Mouse (Mus musculus) heart, postnatal 4 days (tissue): Measurements from ENCODE around the gene Cops4. TPM values are rescaled to one million over a fixed set of nuclear protein-coding genes. Genes with fewer than 3 reads are reported as not detected.

Experiments
- DNase-seq: peaks from one replicate; pipeline ENCODE4 v3.0.0; 2021
- microRNA-seq, 2 experiments: library from miRNA; unstranded; fragments of <30 nt; microRNA quantifications; one replicate each; pipeline ENCODE4 v1.2.0; 2021 to 2022
- total RNA-seq, 2 experiments: library from RNA; stranded (reverse); gene quantifications; 2 replicates each; pipeline ENCODE4 v1.2.3; 2021

Cops4 gene
- total RNA-seq, 2 experiments from 2014 or later = 91.8 to 92.3 TPM

DNA sequence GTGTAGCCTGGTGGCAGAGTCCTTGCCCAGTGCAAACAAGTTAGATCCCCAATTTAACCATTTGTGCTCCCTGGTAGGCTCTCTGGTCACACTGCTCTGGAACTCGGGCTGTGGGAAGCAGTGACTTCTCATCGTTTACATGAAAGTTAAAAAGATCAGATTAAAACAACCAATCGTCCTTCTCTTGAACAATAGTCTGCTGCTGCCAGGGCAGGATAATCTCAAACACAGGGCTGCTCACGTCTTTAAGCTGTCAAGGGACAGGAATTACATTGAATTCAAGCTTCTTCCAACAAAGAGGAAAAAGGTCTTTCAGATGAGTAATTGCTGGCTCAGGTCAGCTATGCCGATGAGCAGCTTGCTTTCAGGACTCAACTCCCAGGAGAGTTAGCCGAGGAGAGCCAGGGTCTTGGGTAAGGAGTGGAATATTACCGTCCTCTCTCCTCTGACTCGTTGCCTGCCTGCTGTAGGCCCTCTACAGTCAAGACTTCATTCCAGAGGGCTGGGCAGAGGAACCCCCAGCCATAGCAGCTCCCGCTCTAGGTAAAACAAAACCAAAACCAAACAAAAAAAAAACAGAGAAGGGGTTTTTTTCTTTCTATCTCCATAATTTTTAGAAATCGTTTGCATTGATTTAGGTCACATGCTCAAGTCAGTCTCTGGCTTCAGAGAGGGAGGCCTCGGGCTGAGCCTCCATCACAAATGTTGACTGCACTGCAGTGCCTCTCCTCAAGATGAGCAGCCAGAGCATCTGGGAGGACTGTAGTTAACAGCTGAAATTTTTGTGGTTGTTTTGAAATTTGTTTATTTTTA, 63.7 kb downstream of the Cops4 start:
- no peak for DNase-seq

DNA sequence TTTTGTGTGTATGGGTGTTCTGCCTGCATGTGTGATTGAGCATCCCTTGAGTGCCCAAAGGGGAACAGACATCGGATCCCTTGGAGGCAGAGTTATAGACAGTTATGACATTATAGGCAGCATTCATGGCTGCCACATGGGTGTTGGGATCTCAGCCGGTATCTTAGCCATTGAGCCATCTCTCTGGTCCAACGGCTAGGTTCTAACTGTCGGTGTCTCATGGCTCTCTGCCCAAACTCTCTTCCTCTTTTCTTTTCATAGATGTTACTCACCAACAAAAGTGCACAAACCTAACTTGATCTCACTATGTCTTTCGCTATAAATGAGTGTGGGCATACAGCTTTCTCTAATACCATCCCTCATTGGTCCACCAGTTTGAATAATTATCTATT, 64.3 kb downstream of the Cops4 start:
- DNase-seq = no peak

- DNase-seq = no peak
Observed at GRCm38 (mm10) chr5:100583066-100583465, 65.0 kb downstream of the Cops4 start.

GRCm38 (mm10) chr5:100585206-100585644, 67.1 kb downstream of the Cops4 start:
- DNase-seq = no peak

DNA sequence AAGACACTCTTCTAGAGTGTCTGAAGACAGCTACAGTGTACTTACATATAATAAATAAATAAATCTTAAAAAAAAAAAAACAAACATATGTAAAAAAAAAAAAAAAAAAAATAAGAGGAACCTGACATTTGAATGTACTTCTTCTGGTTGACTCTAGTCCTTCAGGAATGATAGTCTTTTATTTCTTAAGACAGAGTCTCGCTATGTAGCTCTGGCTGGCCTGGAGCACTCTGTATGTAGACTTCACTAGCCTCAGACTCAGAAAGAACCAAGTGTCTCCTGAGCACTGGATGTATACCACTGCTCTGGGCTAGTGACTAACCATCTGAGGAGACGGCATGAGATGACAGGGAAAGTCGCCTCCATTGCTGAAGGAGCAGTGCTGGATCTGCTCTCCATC, 67.5 kb downstream of the Cops4 start:
- no peak for DNase-seq

GRCm38 (mm10) chr5:100587136-100587535, 69.0 kb downstream of the Cops4 start:
- no peak for DNase-seq

DNA sequence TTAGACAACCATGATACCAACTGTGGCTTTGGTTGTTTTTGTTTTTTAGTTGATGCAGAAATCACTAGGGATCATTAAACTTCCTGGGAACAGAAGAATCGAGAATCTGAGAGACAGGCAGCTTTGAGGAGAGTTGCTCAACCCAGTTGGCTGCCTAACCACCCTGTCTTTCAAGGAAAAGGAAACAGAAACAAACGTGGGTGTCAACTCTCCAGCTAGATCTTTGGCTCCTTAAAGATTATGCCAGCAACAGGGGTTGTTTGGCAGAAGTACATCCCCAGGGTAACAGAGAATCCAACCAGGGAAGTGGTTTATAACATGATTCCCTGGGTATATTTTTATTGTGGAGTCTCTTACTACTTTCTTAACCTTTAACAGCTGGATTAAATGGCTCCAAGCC, 69.5 kb downstream of the Cops4 start:
- no peak for DNase-seq

DNA sequence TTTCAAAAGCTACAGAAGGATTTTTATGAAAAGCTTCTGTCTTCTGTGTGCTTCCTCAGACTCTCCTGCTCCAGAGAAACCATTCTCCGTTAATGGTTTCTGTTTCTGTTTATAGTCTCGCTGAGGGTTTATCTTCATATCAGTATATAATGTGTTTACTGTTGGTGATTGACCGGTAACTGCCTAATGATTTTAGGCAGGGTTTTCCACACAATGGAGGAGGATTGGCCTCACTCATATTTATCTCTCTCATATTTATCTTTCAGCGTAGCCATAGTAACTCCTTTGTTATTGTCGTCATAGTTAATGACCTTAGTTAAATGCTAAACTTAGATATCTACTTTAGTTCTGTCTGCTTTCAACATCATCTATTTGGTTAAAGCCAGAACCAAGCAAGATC, 72.4 kb downstream of the Cops4 start:
- no peak for DNase-seq

GRCm38 (mm10) chr5:100594803-100595467, 76.8 kb downstream of the Cops4 start:
- DNase-seq = no peak

DNA sequence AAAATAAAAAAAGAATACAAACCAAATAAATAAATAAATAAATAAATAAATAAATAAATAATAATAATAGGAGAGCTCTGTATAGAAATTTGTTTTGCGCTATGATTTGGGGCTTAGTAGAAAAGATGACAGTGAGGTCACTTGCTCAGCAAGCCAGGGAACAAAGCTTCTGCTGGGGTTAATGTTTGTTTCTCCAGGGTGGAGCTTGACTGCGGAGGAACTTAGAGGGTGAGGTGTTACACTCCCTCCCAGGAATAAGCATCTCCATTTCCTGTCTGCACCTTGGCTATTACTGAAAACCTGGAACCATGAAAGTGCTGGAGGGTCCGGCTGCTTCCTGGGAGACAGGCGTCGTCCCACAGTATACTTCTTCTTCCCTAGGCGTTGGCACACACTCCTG, 77.9 kb downstream of the Cops4 start:
- no peak for DNase-seq

Small RNA genes lying within 50 kb of the gene (microRNA-seq; reads per million reads assigned to microRNA genes)
- gene Gm23222 = 0 reads per million in 2 experiments

Other genes starting within 250 kb of the Cops4 start
- gene Sec31a, start 102.1 kb upstream of the Cops4 start, total RNA-seq = 100 to 1,000 TPM; 156 to 166 TPM
- 10 to 100 TPM; 20.7 to 20.9 TPM for gene Lin54, start 17.7 kb upstream of the Cops4 start, total RNA-seq
- gene Plac8, start 53.9 kb downstream of the Cops4 start, total RNA-seq = 1 to 10 TPM; 2.8 to 3.0 TPM
- 10 to 100 TPM; 62.4 to 63.6 TPM for gene Coq2, start 156.8 kb downstream of the Cops4 start, total RNA-seq
- under 1 TPM; 0.69 to 0.70 TPM for gene Hpse, start 201.4 kb downstream of the Cops4 start, total RNA-seq